Mouse (Mus musculus): ENCODE measurements around the gene Clrn2. TPM values are rescaled to one million over a fixed set of nuclear protein-coding genes. Genes with fewer than 3 reads are reported as not detected.

Clrn2 gene
- polyA plus RNA-seq, 1 experiment from 2014 or later: not detected

DNA sequence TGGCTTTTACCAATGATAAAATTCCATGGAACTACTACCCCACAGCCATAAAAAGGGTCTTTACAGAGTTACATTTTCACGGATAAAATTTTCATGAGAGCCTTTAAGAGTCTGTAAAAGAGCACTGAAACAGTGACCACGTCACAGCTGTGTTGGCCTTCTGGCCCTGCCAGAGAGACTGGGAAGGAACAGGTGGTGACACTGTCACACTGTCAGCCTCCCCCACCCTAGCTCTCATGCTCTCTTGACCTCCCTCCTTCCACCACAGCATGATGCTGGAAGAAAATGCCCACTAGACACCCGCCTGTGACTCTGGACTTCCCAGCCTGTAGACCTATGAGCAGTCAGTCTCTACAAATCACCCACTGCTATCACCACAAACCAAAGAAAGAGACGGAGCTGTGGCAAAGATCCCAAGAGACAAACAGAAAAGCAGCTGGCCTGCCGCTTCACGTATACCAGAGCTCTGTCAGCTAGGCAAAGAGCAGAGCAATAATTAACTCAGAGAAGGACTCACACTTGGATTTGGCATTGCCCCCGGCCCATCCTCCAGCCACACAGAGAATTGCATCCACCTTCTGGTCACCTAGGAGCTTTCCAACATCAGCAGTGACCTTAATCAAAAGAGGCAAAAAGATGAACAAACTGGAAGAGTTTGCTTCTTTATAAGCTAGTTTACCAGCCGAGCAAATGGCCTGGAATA, 9.3 kb upstream of the Clrn2 start:
- no peak for DNase-seq (ENCODE audit: low spot score)
- ATAC-seq (replicated peaks; ENCODE audit: low FRiP score): no peak
- H3K9ac ChIP-seq (ENCODE audit: low read length): no peak overlapping the region
- H3K36me3 ChIP-seq (ENCODE audit: control insufficient read depth, insufficient read depth, low read length): no peaks in the 10 kb centered on the region; the same call in 1 of the 2 replicates
- no peaks in the 10 kb centered on the region for H3K4me1 ChIP-seq (replicated peaks; ENCODE audit: control insufficient read depth, insufficient read depth, low read length)
- no peaks in the 10 kb centered on the region for H3K9me3 ChIP-seq (ENCODE audit: control insufficient read depth, low read length)
- no peak overlapping the region for H3K27ac ChIP-seq (ENCODE audit: low read depth, low read length)
- no peak overlapping the region for H3K4me2 ChIP-seq (ENCODE audit: low read depth, low read length, severe bottlenecking)
- no peaks in the 10 kb centered on the region for H3K27me3 ChIP-seq (ENCODE audit: control insufficient read depth, insufficient read depth, low read length)
- 94% methylated on average over 8 of the region's 8 CpGs for WGBS
- no peak overlapping the region for H3K4me3 ChIP-seq (ENCODE audit: low read depth, low read length)

- Histone ChIP-seq H3K4me3 (ENCODE audit: low read depth, low read length) (no peak overlapping the region), H3K27ac (ENCODE audit: low read depth, low read length) (no peak overlapping the region), H3K4me1 (replicated peaks; ENCODE audit: control insufficient read depth, insufficient read depth, low read length) (no peaks in the 10 kb centered on the region; the same call in 1 of the 2 replicates), H3K36me3 (ENCODE audit: control insufficient read depth, insufficient read depth, low read length) (no peaks in the 10 kb centered on the region; the same call in 1 of the 2 replicates), H3K9ac (ENCODE audit: low read length) (no peak overlapping the region), H3K9me3 (ENCODE audit: control insufficient read depth, low read length) (no peaks in the 10 kb centered on the region), H3K27me3 (ENCODE audit: control insufficient read depth, insufficient read depth, low read length) (no peaks in the 10 kb centered on the region), H3K4me2 (ENCODE audit: low read depth, low read length, severe bottlenecking) (peak overlapping the region; percentile 73)
- WGBS: 28% methylated on average over 5 of the region's 5 CpGs
- ATAC-seq (replicated peaks; ENCODE audit: low FRiP score): no peak
- DNase-seq (ENCODE audit: low spot score): no peak
Measured at GRCm38 (mm10) chr5:45448676-45449075, 4.9 kb upstream of the Clrn2 start.

DNA sequence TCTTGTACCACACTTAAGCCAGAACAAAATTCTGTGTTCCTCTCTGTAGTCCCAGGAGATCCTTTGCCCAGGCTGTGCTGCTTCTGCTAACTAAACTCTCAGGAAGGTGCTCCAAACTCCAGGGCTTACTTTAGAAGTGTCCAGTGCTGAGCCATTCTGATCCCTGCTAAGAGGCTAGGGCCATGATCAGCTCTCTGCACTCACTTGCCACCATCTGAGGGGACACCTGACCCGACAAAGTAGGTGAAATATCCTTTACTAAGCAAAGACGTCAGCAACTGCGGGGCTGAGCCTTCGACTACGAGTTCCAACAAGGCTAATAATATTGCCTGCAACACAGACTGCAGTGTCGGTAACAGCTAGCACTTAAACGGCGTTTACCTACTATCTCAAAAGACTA, 4.3 kb upstream of the Clrn2 start:
- Histone ChIP-seq H3K27ac (ENCODE audit: low read depth, low read length) (no peak overlapping the region), H3K4me2 (ENCODE audit: low read depth, low read length, severe bottlenecking) (peak overlapping the region; percentile 73), H3K4me3 (ENCODE audit: low read depth, low read length) (peak overlapping the region; percentile 47), H3K4me1 (replicated peaks; ENCODE audit: control insufficient read depth, insufficient read depth, low read length) (no peaks in the 10 kb centered on the region; the same call in 1 of the 2 replicates), H3K27me3 (ENCODE audit: control insufficient read depth, insufficient read depth, low read length) (no peaks in the 10 kb centered on the region), H3K9me3 (ENCODE audit: control insufficient read depth, low read length) (no peaks in the 10 kb centered on the region), H3K9ac (ENCODE audit: low read length) (peak overlapping the region; percentile 64; the same call in 1 of the 2 replicates), H3K36me3 (ENCODE audit: control insufficient read depth, insufficient read depth, low read length) (no peaks in the 10 kb centered on the region)
- ATAC-seq (replicated peaks; ENCODE audit: low FRiP score): no peak
- DNase-seq (ENCODE audit: low spot score): no peak
- 6% methylated on average over 8 of the region's 8 CpGs for WGBS

- H3K9me3 ChIP-seq (ENCODE audit: control insufficient read depth, low read length): no peaks in the 10 kb centered on the region
- no peaks in the 10 kb centered on the region for H3K36me3 ChIP-seq (ENCODE audit: control insufficient read depth, insufficient read depth, low read length)
- H3K27me3 ChIP-seq (ENCODE audit: control insufficient read depth, insufficient read depth, low read length): no peaks in the 10 kb centered on the region
- peak within 1 kb of the TSS; percentile 64 for H3K9ac ChIP-seq (ENCODE audit: low read length)
- ATAC-seq (replicated peaks; ENCODE audit: low FRiP score) (peak; percentile 99), DNase-seq (ENCODE audit: low spot score) (peak; percentile 99)
- peak within 1 kb of the TSS; percentile 73 for H3K4me2 ChIP-seq (ENCODE audit: low read depth, low read length, severe bottlenecking)
- H3K27ac ChIP-seq (ENCODE audit: low read depth, low read length): no peak within 1 kb of the TSS
- H3K4me1 ChIP-seq (replicated peaks; ENCODE audit: control insufficient read depth, insufficient read depth, low read length): no peaks in the 10 kb centered on the region; the same call in 1 of the 2 replicates
- under 1% methylated on average over 70 of the region's 70 CpGs for WGBS
- peak within 1 kb of the TSS; percentile 47 for H3K4me3 ChIP-seq (ENCODE audit: low read depth, low read length)
Measured at GRCm38 (mm10) chr5:45449831-45450716, 3.5 kb upstream of the Clrn2 start, which contains the start of gene Qdpr. Qdpr (minus strand) TSS chr5:45450236.

GRCm38 (mm10) chr5:45454456-45454855, 905 bp downstream of the Clrn2 start:
- no peaks in the 10 kb centered on the region; the same call in 1 of the 2 replicates for H3K4me1 ChIP-seq (replicated peaks; ENCODE audit: control insufficient read depth, insufficient read depth, low read length)
- WGBS: 46% methylated on average over 9 of the region's 9 CpGs
- H3K4me3 ChIP-seq (ENCODE audit: low read depth, low read length): no peak overlapping the region
- no peaks in the 10 kb centered on the region for H3K9me3 ChIP-seq (ENCODE audit: control insufficient read depth, low read length)
- ATAC-seq (replicated peaks; ENCODE audit: low FRiP score): no peak
- H3K9ac ChIP-seq (ENCODE audit: low read length): no peak overlapping the region
- no peaks in the 10 kb centered on the region for H3K36me3 ChIP-seq (ENCODE audit: control insufficient read depth, insufficient read depth, low read length)
- DNase-seq (ENCODE audit: low spot score): no peak
- no peak overlapping the region for H3K4me2 ChIP-seq (ENCODE audit: low read depth, low read length, severe bottlenecking)
- no peak overlapping the region for H3K27ac ChIP-seq (ENCODE audit: low read depth, low read length)
- H3K27me3 ChIP-seq (ENCODE audit: control insufficient read depth, insufficient read depth, low read length): no peaks in the 10 kb centered on the region

DNA sequence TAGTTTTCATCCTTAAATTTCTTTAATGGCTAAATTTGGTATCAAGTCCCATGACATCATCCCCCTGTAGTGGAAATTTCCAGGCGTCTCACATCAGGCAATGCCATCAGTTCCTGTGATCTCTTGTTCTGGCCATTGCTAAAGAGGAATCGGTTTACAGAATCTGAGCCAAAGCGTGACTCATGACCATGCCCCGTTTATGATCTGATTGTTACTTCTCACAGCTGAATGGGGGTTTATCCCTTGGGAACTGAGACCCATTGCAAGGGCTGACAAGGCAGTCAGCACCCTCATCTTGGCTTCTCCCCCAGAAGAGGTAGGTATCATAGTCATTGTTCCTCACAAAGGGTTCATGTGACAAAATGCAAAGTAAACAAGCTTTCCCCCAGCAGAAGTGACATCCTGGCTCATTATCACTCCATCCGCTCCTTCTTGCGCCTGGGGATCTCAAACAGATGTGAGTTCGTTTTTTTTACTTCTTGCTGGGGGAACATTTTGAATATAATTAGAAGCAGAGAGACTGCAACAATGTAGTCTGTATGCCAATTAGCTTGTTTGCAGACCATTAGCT, 19.4 kb downstream of the Clrn2 start:
- H3K27me3 ChIP-seq (ENCODE audit: control insufficient read depth, insufficient read depth, low read length): no peaks in the 10 kb centered on the region
- no peaks in the 10 kb centered on the region for H3K9me3 ChIP-seq (ENCODE audit: control insufficient read depth, low read length)
- 65% methylated on average over 7 of the region's 7 CpGs for WGBS
- DNase-seq (ENCODE audit: low spot score) (no peak), ATAC-seq (replicated peaks; ENCODE audit: low FRiP score) (no peak)
- no peaks in the 10 kb centered on the region for H3K36me3 ChIP-seq (ENCODE audit: control insufficient read depth, insufficient read depth, low read length)
- H3K4me1 ChIP-seq (replicated peaks; ENCODE audit: control insufficient read depth, insufficient read depth, low read length): no peaks in the 10 kb centered on the region; the same call in 1 of the 2 replicates
- no peak overlapping the region for H3K4me2 ChIP-seq (ENCODE audit: low read depth, low read length, severe bottlenecking)
- H3K9ac ChIP-seq (ENCODE audit: low read length): no peak overlapping the region
- no peak overlapping the region for H3K4me3 ChIP-seq (ENCODE audit: low read depth, low read length)
- no peak overlapping the region for H3K27ac ChIP-seq (ENCODE audit: low read depth, low read length)

DNA sequence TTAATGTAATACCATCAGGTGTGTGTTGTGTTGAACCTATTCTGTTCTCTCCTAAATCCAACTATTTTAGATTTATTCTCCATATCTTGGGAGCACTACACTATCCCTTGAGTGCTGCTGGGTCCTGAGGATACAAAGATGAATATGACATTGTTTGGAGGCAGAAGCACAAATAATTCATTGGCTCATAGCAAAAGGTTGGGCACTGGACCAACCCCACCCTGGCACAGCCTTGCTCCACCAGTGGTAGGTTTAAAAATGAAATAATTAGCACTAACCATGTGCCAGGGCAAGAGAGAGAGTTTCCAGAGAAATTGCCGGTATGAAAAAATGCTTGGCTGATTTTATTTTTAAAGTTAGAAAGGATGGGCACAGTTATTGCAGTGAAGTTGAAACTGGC, 20.0 kb downstream of the Clrn2 start:
- no peak overlapping the region for H3K4me3 ChIP-seq (ENCODE audit: low read depth, low read length)
- H3K4me1 ChIP-seq (replicated peaks; ENCODE audit: control insufficient read depth, insufficient read depth, low read length): no peaks in the 10 kb centered on the region; the same call in 1 of the 2 replicates
- no peaks in the 10 kb centered on the region for H3K27me3 ChIP-seq (ENCODE audit: control insufficient read depth, insufficient read depth, low read length)
- no peak overlapping the region for H3K4me2 ChIP-seq (ENCODE audit: low read depth, low read length, severe bottlenecking)
- H3K36me3 ChIP-seq (ENCODE audit: control insufficient read depth, insufficient read depth, low read length): no peaks in the 10 kb centered on the region
- ATAC-seq (replicated peaks; ENCODE audit: low FRiP score): no peak
- no peaks in the 10 kb centered on the region for H3K9me3 ChIP-seq (ENCODE audit: control insufficient read depth, low read length)
- no peak overlapping the region for H3K9ac ChIP-seq (ENCODE audit: low read length)
- no peak for DNase-seq (ENCODE audit: low spot score)
- 93% methylated on average over 1 of the region's 1 CpGs for WGBS
- H3K27ac ChIP-seq (ENCODE audit: low read depth, low read length): no peak overlapping the region

- 34% methylated on average over 6 of the region's 6 CpGs for WGBS
- Histone ChIP-seq H3K27me3 (ENCODE audit: control insufficient read depth, insufficient read depth, low read length) (no peaks in the 10 kb centered on the region), H3K36me3 (ENCODE audit: control insufficient read depth, insufficient read depth, low read length) (no peaks in the 10 kb centered on the region), H3K4me2 (ENCODE audit: low read depth, low read length, severe bottlenecking) (no peak overlapping the region), H3K27ac (ENCODE audit: low read depth, low read length) (no peak overlapping the region), H3K9ac (ENCODE audit: low read length) (no peak overlapping the region), H3K9me3 (ENCODE audit: control insufficient read depth, low read length) (no peaks in the 10 kb centered on the region), H3K4me3 (ENCODE audit: low read depth, low read length) (no peak overlapping the region), H3K4me1 (replicated peaks; ENCODE audit: control insufficient read depth, insufficient read depth, low read length) (no peaks in the 10 kb centered on the region; the same call in 1 of the 2 replicates)
- DNase-seq (ENCODE audit: low spot score) (no peak), ATAC-seq (replicated peaks; ENCODE audit: low FRiP score) (0 out of 2 replicates have a peak, but pooled peaks have one; percentile 36)
Measured at GRCm38 (mm10) chr5:45474215-45474614, 20.7 kb downstream of the Clrn2 start.

Data from forebrain, embryonic 11.5 days (tissue).